Mouse (Mus musculus): ENCODE measurements around the gene Cab39l. TPM values are rescaled to one million over a fixed set of nuclear protein-coding genes. Genes with fewer than 3 reads are reported as not detected.

The Cab39l gene
- polyA plus RNA-seq, 1 experiment = 36.6 TPM

GRCm38 (mm10) chr14:59554025-59554424 is 113.3 kb downstream of the Cab39l start:
- H3K27ac ChIP-seq (ENCODE audit: insufficient read depth, low read length) = no peak overlapping the region
- H3K9ac ChIP-seq (ENCODE audit: low read depth, poor library complexity, severe bottlenecking) = no peak overlapping the region

GRCm38 (mm10) chr14:59555018-59555417 is 114.2 kb downstream of the Cab39l start:
- no peak overlapping the region for H3K9ac ChIP-seq (ENCODE audit: low read depth, poor library complexity, severe bottlenecking)

More at GRCm38 (mm10) chr14:59554025-59554424, 113.3 kb downstream of the Cab39l start:
- Histone ChIP-seq H3K27me3 (ENCODE audit: control insufficient read depth, insufficient read depth, low read length, poor library complexity, severe bottlenecking) (no peaks in the 10 kb centered on the region), H3K4me3 (ENCODE audit: low read depth, low read length) (no peak overlapping the region), H3K4me1 (ENCODE audit: control insufficient read depth, insufficient read depth, low read length) (peaks cover 5% of the 10 kb centered on the region), H3K36me3 (ENCODE audit: control insufficient read depth, insufficient read depth, low read length, poor library complexity, severe bottlenecking) (no peaks in the 10 kb centered on the region), H3K9me3 (replicated peaks; ENCODE audit: control insufficient read depth, insufficient read depth, low read length, poor library complexity, severe bottlenecking) (no peaks in the 10 kb centered on the region)
- TF ChIP-seq POLR2A (IDR thresholded peaks at IDR 0.05; ENCODE audit: insufficient read depth, low read length) (no peak), CTCF (IDR thresholded peaks at IDR 0.05; ENCODE audit: low read depth, low read length) (no peak)

GRCm38 (mm10) chr14:59555928-59556531 is 115.3 kb downstream of the Cab39l start:
- TF ChIP-seq POLR2A (IDR thresholded peaks at IDR 0.05; ENCODE audit: insufficient read depth, low read length) (no peak), CTCF (IDR thresholded peaks at IDR 0.05; ENCODE audit: low read depth, low read length) (peak; percentile 10)
- Histone ChIP-seq H3K4me1 (ENCODE audit: control insufficient read depth, insufficient read depth, low read length) (no peaks in the 10 kb centered on the region), H3K27ac (ENCODE audit: insufficient read depth, low read length) (no peak overlapping the region), H3K27me3 (ENCODE audit: control insufficient read depth, insufficient read depth, low read length, poor library complexity, severe bottlenecking) (no peaks in the 10 kb centered on the region), H3K36me3 (ENCODE audit: control insufficient read depth, insufficient read depth, low read length, poor library complexity, severe bottlenecking) (no peaks in the 10 kb centered on the region), H3K4me3 (ENCODE audit: low read depth, low read length) (no peak overlapping the region), H3K9me3 (replicated peaks; ENCODE audit: control insufficient read depth, insufficient read depth, low read length, poor library complexity, severe bottlenecking) (no peaks in the 10 kb centered on the region), H3K9ac (ENCODE audit: low read depth, poor library complexity, severe bottlenecking) (no peak overlapping the region)

More at GRCm38 (mm10) chr14:59555018-59555417, 114.2 kb downstream of the Cab39l start:
- peaks cover 5% of the 10 kb centered on the region for H3K4me1 ChIP-seq (ENCODE audit: control insufficient read depth, insufficient read depth, low read length)
- H3K27me3 ChIP-seq (ENCODE audit: control insufficient read depth, insufficient read depth, low read length, poor library complexity, severe bottlenecking) = no peaks in the 10 kb centered on the region
- no peak overlapping the region for H3K4me3 ChIP-seq (ENCODE audit: low read depth, low read length)
- TF ChIP-seq POLR2A (IDR thresholded peaks at IDR 0.05; ENCODE audit: insufficient read depth, low read length) = no peak
- no peak overlapping the region for H3K27ac ChIP-seq (ENCODE audit: insufficient read depth, low read length)
- no peaks in the 10 kb centered on the region for H3K9me3 ChIP-seq (replicated peaks; ENCODE audit: control insufficient read depth, insufficient read depth, low read length, poor library complexity, severe bottlenecking)
- no peaks in the 10 kb centered on the region for H3K36me3 ChIP-seq (ENCODE audit: control insufficient read depth, insufficient read depth, low read length, poor library complexity, severe bottlenecking)

GRCm38 (mm10) chr14:59557071-59557470 is 116.3 kb downstream of the Cab39l start:
- no peaks in the 10 kb centered on the region for H3K36me3 ChIP-seq (ENCODE audit: control insufficient read depth, insufficient read depth, low read length, poor library complexity, severe bottlenecking)
- H3K27me3 ChIP-seq (ENCODE audit: control insufficient read depth, insufficient read depth, low read length, poor library complexity, severe bottlenecking) = no peaks in the 10 kb centered on the region
- H3K9me3 ChIP-seq (replicated peaks; ENCODE audit: control insufficient read depth, insufficient read depth, low read length, poor library complexity, severe bottlenecking) = no peaks in the 10 kb centered on the region
- H3K4me1 ChIP-seq (ENCODE audit: control insufficient read depth, insufficient read depth, low read length) = no peaks in the 10 kb centered on the region
- no peak overlapping the region for H3K27ac ChIP-seq (ENCODE audit: insufficient read depth, low read length)
- TF ChIP-seq CTCF (IDR thresholded peaks at IDR 0.05; ENCODE audit: low read depth, low read length) (no peak), POLR2A (IDR thresholded peaks at IDR 0.05; ENCODE audit: insufficient read depth, low read length) (no peak), EP300 (IDR thresholded peaks at IDR 0.05; ENCODE audit: insufficient read depth, low read depth, low read length) (no peak)
- no peak overlapping the region for H3K9ac ChIP-seq (ENCODE audit: low read depth, poor library complexity, severe bottlenecking)
- no peak overlapping the region for H3K4me3 ChIP-seq (ENCODE audit: low read depth, low read length)

GRCm38 (mm10) chr14:59557886-59558285 is 117.1 kb downstream of the Cab39l start:
- H3K9ac ChIP-seq (ENCODE audit: low read depth, poor library complexity, severe bottlenecking) = no peak overlapping the region
- no peak for TF ChIP-seq EP300 (IDR thresholded peaks at IDR 0.05; ENCODE audit: insufficient read depth, low read depth, low read length)
- no peak for TF ChIP-seq POLR2A (IDR thresholded peaks at IDR 0.05; ENCODE audit: insufficient read depth, low read length)
- TF ChIP-seq CTCF (IDR thresholded peaks at IDR 0.05; ENCODE audit: low read depth, low read length) = no peak
- no peaks in the 10 kb centered on the region for H3K9me3 ChIP-seq (replicated peaks; ENCODE audit: control insufficient read depth, insufficient read depth, low read length, poor library complexity, severe bottlenecking)
- no peak overlapping the region for H3K27ac ChIP-seq (ENCODE audit: insufficient read depth, low read length)
- H3K27me3 ChIP-seq (ENCODE audit: control insufficient read depth, insufficient read depth, low read length, poor library complexity, severe bottlenecking) = no peaks in the 10 kb centered on the region
- H3K4me3 ChIP-seq (ENCODE audit: low read depth, low read length) = no peak overlapping the region
- no peaks in the 10 kb centered on the region for H3K36me3 ChIP-seq (ENCODE audit: control insufficient read depth, insufficient read depth, low read length, poor library complexity, severe bottlenecking)
- no peaks in the 10 kb centered on the region for H3K4me1 ChIP-seq (ENCODE audit: control insufficient read depth, insufficient read depth, low read length)

GRCm38 (mm10) chr14:59566756-59567155 is 126.0 kb downstream of the Cab39l start:
- H3K4me1 ChIP-seq (ENCODE audit: control insufficient read depth, insufficient read depth, low read length) = no peaks in the 10 kb centered on the region
- H3K4me3 ChIP-seq (ENCODE audit: low read depth, low read length) = no peak overlapping the region
- no peaks in the 10 kb centered on the region for H3K27me3 ChIP-seq (ENCODE audit: control insufficient read depth, insufficient read depth, low read length, poor library complexity, severe bottlenecking)
- no peaks in the 10 kb centered on the region for H3K9me3 ChIP-seq (replicated peaks; ENCODE audit: control insufficient read depth, insufficient read depth, low read length, poor library complexity, severe bottlenecking)
- TF ChIP-seq CTCF (IDR thresholded peaks at IDR 0.05; ENCODE audit: low read depth, low read length) (no peak), POLR2A (IDR thresholded peaks at IDR 0.05; ENCODE audit: insufficient read depth, low read length) (no peak), EP300 (IDR thresholded peaks at IDR 0.05; ENCODE audit: insufficient read depth, low read depth, low read length) (no peak)
- no peak overlapping the region for H3K27ac ChIP-seq (ENCODE audit: insufficient read depth, low read length)
- no peak overlapping the region for H3K9ac ChIP-seq (ENCODE audit: low read depth, poor library complexity, severe bottlenecking)
- H3K36me3 ChIP-seq (ENCODE audit: control insufficient read depth, insufficient read depth, low read length, poor library complexity, severe bottlenecking) = no peaks in the 10 kb centered on the region; the same call in 1 of the 2 replicates

Data from ES-Bruce4 (cell line).